Mouse (Mus musculus) heart, adult 2 months (tissue): ENCODE measurements around the gene C1qtnf5.

Experiments used
- EP300 ChIP-seq: fragments of 200-500 bp; IDR thresholded peaks from 2 replicates; pipeline ENCODE4 v1.6.1; 2011; ENCODE audit warnings: low read depth, low read length, control low read depth; ENCODE audit not compliant: insufficient read depth
- POLR2A ChIP-seq: fragments of 200-500 bp; IDR thresholded peaks from 2 replicates; pipeline ENCODE4 v1.6.1; 2011; ENCODE audit warnings: mild to moderate bottlenecking, low read depth, low read length, control low read depth; ENCODE audit not compliant: insufficient read depth

DNA sequence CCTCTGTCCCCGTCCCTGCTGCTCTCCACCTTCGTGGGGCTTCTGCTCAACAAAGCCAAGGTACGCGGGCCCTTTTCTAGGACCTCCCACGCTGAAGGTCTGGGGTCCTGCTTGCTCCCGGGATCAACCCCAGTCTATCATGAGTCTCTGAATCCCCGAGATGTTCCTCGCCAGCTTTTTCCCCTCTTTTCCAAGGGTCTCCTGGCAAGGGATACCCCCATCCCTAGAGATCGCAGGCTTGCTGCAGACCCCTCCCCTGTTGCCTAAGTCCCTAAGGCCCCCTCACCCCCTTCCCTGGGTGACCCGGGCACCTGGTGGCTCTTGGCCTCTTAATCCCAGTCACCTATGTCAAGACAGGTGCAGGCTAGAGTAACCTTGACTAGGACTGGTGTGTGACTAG is 21.8 kb upstream of the C1qtnf5 start:
- no peak for TF ChIP-seq POLR2A
- TF ChIP-seq EP300 = no peak
